Mouse (Mus musculus) liver, embryonic 12.5 days (tissue): ENCODE measurements around the gene Tspan5. TPM values are rescaled to one million over a fixed set of nuclear protein-coding genes. Genes with fewer than 3 reads are reported as not detected.

ENCODE experiments used
- ATAC-seq: fragments of 200-750 bp; cut with Nextera tagmentation; 2 replicates; pipeline ENCODE4 v1.8.0; 2017; ENCODE audit warnings: moderate number of reproducible peaks, mild to moderate bottlenecking, moderate library complexity
- H3K27ac ChIP-seq: fragments of 300-500 bp; sonication (generic); 2 replicates; pipeline ENCODE4 v1.5.1; 2016; ENCODE audit warnings: mild to moderate bottlenecking
- H3K27me3 ChIP-seq: fragments of 300-500 bp; sonication (generic); replicated peaks from 2 replicates; pipeline ENCODE4 v1.6.1; 2016; ENCODE audit warnings: mild to moderate bottlenecking, moderate library complexity
- H3K36me3 ChIP-seq: fragments of 300-500 bp; sonication (generic); 2 replicates; pipeline ENCODE4 v1.6.1; 2016; ENCODE audit warnings: mild to moderate bottlenecking, moderate library complexity
- H3K4me1 ChIP-seq: fragments of 300-500 bp; sonication (generic); 2 replicates; pipeline ENCODE4 v1.6.1; 2016
- H3K4me2 ChIP-seq: fragments of 300-500 bp; sonication (generic); 2 replicates; pipeline ENCODE4 v1.6.1; 2016; ENCODE audit warnings: mild to moderate bottlenecking, moderate library complexity
- H3K4me3 ChIP-seq: fragments of 300-500 bp; sonication (generic); 2 replicates; pipeline ENCODE4 v1.5.1; 2016; ENCODE audit warnings: mild to moderate bottlenecking, moderate library complexity
- H3K9ac ChIP-seq: fragments of 300-500 bp; sonication (generic); 2 replicates; pipeline ENCODE4 v1.6.1; 2016; ENCODE audit warnings: mild to moderate bottlenecking, moderate library complexity
- H3K9me3 ChIP-seq: fragments of 300-500 bp; sonication (generic); replicated peaks from 2 replicates; pipeline ENCODE4 v1.6.1; 2016; ENCODE audit warnings: mild to moderate bottlenecking, moderate library complexity
- WGBS: fragments of 180-500 bp; shearing (Covaris S2); methylation state at CpG from one replicate; pipeline ENCODE4 v1.1.7; 2016; ENCODE audit not compliant: insufficient replicate concordance; 5-methylcytosine and 5-hydroxymethylcytosine counted together
- polyA plus RNA-seq: library from polyadenylated mRNA; unstranded; fragments of >200 nt; fragmentation: Nextera tagmentation; extraction: Ambion mirVana; gene quantifications from 2 replicates; pipeline ENCODE4 v1.2.1, GENCODE M21; 2016

The Tspan5 gene
- polyA plus RNA-seq, 1 experiment from 2014 or later, result 7.1 TPM

DNA sequence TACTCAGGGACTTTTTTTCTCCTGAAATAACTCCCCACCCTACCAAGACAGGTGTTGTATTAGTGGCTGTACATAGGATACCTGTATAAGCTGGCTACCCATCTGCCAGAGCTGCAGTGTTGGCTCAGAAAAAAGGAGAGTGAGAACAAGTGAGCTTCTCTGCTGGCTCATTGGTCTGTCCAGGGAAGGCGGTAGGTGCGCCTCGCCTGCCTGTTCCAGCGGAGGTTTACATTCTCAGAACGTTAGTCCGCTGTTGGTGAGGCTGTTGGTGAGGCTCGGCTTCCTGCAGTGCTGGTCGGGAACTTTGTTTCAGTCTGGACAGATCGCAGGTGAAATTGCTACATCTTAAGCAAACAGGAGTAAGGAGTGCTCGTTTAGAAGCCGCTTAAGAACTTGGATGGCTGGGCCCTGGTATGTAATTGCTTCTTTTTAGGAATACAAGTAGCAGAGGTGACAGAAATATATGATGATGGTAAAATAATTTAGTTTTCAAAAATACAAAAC is 118.3 kb downstream of the Tspan5 start:
- no peaks in the 10 kb centered on the region for H3K4me1 ChIP-seq
- ATAC-seq, result no peak
- H3K27me3 ChIP-seq, result no peaks in the 10 kb centered on the region
- no peak overlapping the region for H3K27ac ChIP-seq
- H3K36me3 ChIP-seq, result no peaks in the 10 kb centered on the region
- H3K4me2 ChIP-seq, result no peak overlapping the region
- H3K9ac ChIP-seq, result no peak overlapping the region
- no peaks in the 10 kb centered on the region for H3K9me3 ChIP-seq
- no peak overlapping the region for H3K4me3 ChIP-seq
- WGBS, result 71% methylated on average over 11 of the region's 11 CpGs

DNA sequence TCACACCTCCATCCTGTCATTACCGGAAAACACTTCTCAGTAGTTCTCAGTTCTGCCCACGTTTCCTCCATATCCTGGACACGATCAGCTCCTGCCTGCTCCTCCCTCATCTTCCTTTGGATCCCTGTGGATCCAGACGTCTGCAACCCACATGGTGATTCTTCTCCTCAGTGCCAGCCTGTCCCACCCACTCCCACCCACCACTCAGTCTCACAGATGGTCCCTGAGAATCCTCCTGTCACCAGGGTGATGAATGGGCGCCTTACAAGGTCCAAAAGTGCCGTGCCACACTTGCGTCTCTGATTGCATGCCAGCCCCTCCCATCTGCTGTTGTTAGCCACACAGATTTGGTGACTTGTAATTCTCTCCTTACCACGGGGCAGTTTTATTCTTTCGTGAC is 119.0 kb downstream of the Tspan5 start:
- H3K36me3 ChIP-seq, result no peaks in the 10 kb centered on the region
- 72% methylated on average over 9 of the region's 9 CpGs for WGBS
- no peak overlapping the region for H3K4me3 ChIP-seq
- no peaks in the 10 kb centered on the region for H3K9me3 ChIP-seq
- no peak overlapping the region for H3K27ac ChIP-seq
- no peaks in the 10 kb centered on the region for H3K4me1 ChIP-seq
- no peak for ATAC-seq
- no peak overlapping the region for H3K9ac ChIP-seq
- no peaks in the 10 kb centered on the region for H3K27me3 ChIP-seq
- H3K4me2 ChIP-seq, result no peak overlapping the region

DNA sequence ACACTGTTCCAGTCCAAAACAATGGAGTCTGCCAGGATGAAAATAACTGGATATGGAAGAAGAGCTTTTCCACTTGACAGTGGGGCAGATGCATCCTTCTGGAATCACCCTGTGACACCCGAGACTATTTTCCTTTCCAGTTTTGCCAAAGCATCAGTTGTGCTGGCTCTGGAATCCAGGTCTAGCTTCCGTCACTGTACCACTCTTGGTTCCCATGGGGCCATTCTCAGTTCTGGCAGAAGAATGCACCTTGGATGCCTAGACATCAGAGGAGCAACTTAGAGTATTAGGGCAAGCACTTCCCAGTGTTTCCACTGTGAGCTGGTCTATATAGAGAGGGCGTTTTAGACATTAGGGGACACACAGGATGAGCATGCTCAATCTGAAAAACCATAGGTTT is 119.6 kb downstream of the Tspan5 start:
- WGBS, result 73% methylated on average over 3 of the region's 3 CpGs

DNA sequence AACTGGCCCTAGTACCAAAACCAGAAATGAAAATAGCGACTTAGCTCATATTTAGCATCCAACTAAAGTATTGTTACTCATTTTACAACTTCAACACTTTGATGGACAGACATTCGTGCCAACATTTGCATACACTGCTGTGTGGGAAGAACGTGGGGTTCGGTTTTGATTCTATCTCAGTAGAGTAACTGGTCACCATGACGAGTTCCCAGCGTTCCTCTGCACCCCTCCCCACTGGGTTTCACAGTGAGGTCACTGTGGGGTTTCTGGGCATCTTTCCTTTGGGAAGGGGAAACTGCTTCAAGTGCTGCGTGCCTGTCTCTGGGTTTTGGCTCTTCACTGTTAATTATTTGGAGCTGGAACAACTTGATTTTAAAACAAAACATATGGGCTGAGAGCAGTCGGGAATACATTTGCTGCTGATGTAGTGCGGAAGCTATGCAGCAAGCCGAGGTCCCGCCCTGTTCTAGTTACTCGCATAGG is 122.2 kb downstream of the Tspan5 start:
- Histone ChIP-seq H3K4me2 (no peak overlapping the region), H3K36me3 (no peaks in the 10 kb centered on the region), H3K27ac (no peak overlapping the region), H3K4me3 (no peak overlapping the region), H3K9ac (no peak overlapping the region), H3K9me3 (no peaks in the 10 kb centered on the region), H3K4me1 (no peaks in the 10 kb centered on the region), H3K27me3 (no peaks in the 10 kb centered on the region)
- WGBS, result 78% methylated on average over 12 of the region's 12 CpGs
- no peak for ATAC-seq

More for the DNA sequence above, 119.6 kb downstream of the Tspan5 start:
- Histone ChIP-seq H3K36me3 (no peaks in the 10 kb centered on the region), H3K27me3 (no peaks in the 10 kb centered on the region), H3K9me3 (no peaks in the 10 kb centered on the region), H3K27ac (no peak overlapping the region), H3K9ac (no peak overlapping the region), H3K4me1 (no peaks in the 10 kb centered on the region), H3K4me2 (no peak overlapping the region), H3K4me3 (no peak overlapping the region)
- no peak for ATAC-seq

DNA sequence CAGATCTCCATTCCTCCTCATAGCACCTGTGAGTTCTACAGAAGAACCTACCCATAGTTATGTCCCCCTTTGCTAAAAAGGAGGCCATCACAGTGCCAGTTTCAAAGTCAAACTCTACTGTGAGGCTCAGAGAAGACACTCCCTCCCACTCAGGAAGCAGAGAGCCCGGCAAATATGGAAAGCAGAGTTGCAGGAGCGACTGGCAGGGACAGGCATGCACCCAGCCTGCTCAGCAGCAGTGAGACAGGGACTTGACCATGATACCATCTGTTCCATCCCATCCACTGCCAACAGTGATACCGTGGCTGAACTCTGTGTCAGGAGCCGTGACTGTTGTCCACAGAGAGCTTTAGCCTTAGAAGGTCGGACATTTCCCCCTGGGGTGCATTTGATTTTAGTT is 123.3 kb downstream of the Tspan5 start:
- Histone ChIP-seq H3K4me2 (no peak overlapping the region), H3K4me1 (no peaks in the 10 kb centered on the region), H3K36me3 (no peaks in the 10 kb centered on the region), H3K9ac (no peak overlapping the region), H3K27me3 (no peaks in the 10 kb centered on the region), H3K9me3 (no peaks in the 10 kb centered on the region), H3K27ac (no peak overlapping the region), H3K4me3 (no peak overlapping the region)
- WGBS, result 71% methylated on average over 5 of the region's 5 CpGs
- no peak for ATAC-seq

DNA sequence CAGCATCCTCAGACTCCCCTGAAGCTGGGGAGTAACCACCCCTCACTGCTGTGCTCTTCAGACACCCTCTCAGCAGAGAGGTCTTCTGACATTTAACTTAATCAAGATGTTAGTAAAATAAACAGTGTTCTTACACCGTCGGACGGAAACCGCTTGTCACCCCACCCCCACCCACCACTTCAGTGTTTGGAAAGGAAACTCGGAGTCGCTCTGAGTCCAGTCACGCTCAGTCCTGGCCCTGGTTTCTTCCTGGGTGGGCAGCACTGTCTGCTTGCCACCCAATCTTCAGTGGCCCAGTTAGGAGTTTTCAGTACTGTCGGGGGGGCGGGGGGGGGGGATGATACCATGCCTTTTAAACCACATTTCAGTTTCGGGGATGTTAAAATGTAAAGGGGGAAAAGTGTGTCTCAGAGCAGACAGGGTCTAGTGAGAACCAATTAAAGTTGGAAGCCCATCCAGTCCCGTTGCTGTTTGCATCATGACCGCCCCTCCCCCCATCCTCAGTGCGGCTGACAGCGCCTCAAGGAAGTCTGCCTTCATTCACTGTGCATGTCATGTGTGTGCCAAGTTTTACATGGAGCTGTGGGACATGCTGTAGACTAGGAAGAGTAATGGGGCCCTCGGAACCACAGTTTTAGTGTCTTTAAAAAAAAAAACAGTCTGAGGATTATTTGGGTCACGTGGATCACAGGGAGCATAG is 125.3 kb downstream of the Tspan5 start:
- Histone ChIP-seq H3K27ac (no peak overlapping the region), H3K4me3 (no peak overlapping the region), H3K9me3 (no peaks in the 10 kb centered on the region), H3K9ac (no peak overlapping the region), H3K4me1 (no peaks in the 10 kb centered on the region), H3K27me3 (no peaks in the 10 kb centered on the region), H3K36me3 (no peaks in the 10 kb centered on the region), H3K4me2 (no peak overlapping the region)
- no peak for ATAC-seq
- WGBS, result 77% methylated on average over 16 of the region's 16 CpGs

DNA sequence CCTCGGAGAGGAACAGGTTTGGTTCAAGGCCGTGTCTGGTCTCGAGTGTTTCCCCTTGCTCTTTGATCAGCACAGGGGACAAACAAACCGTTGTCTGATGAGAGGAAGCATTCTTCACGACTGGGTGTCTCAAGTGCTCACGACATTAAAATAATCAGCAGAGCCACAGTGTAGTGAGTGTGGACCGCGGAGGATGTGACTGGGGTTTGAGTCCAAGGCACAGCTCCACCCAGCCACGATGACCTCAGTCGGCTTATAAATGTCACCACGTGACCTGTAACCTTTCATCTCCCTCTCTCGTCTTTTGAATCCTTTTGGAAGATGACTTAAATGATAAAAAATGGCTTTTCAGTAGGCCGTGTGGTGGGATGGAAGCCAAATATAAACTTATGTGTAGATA is 126.4 kb downstream of the Tspan5 start:
- Histone ChIP-seq H3K4me2 (no peak overlapping the region), H3K9me3 (no peaks in the 10 kb centered on the region), H3K9ac (no peak overlapping the region), H3K4me3 (no peak overlapping the region), H3K36me3 (no peaks in the 10 kb centered on the region), H3K27me3 (no peaks in the 10 kb centered on the region), H3K4me1 (no peaks in the 10 kb centered on the region), H3K27ac (no peak overlapping the region)
- 75% methylated on average over 13 of the region's 13 CpGs for WGBS
- ATAC-seq, result no peak

DNA sequence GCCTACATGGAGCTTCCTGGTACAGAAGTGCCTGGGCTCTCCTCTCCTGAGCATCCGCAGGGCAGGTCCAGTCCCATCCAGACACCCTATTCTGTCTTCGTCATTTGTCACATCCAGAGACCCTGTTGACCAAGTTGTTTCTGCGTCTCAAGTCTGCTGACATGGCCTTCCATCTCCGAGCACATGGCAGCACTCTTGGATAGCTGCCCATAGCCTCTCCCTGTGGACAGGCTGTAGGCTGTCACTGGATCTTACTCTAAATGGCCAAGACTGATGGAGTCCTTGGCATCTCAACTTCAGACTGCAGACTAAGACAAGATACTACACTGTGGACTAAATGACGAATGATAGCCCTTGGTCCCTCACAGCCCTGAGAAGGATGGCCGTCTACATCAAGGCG is 133.3 kb downstream of the Tspan5 start:
- no peak for ATAC-seq
- Histone ChIP-seq H3K9ac (no peak overlapping the region), H3K27me3 (no peaks in the 10 kb centered on the region), H3K9me3 (no peaks in the 10 kb centered on the region), H3K4me3 (no peak overlapping the region), H3K4me2 (no peak overlapping the region), H3K36me3 (no peaks in the 10 kb centered on the region), H3K27ac (no peak overlapping the region), H3K4me1 (no peaks in the 10 kb centered on the region)
- 73% methylated on average over 7 of the region's 7 CpGs for WGBS

DNA sequence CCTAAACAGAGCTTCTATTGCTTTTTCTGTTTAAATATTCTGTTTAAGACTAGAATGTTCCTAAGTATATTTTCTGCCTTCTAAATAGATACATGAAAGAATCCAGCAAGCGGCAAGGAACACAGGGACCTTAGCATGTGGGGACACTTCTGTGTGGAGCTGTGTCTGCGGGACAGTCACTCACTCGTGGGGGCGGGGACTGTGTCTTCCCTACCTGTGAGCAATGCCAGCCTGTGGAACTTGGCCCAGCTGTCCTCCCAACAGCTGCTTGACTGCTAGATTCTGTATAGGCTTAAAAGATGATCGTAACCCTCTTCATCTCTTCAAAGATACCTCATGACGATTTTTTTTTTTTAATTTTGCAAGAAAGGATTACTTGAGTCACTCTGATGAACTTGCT is 133.9 kb downstream of the Tspan5 start:
- no peaks in the 10 kb centered on the region for H3K9me3 ChIP-seq
- H3K27ac ChIP-seq, result no peak overlapping the region
- no peak overlapping the region for H3K9ac ChIP-seq
- no peaks in the 10 kb centered on the region for H3K36me3 ChIP-seq
- WGBS, result 81% methylated on average over 6 of the region's 6 CpGs
- no peaks in the 10 kb centered on the region for H3K27me3 ChIP-seq
- H3K4me3 ChIP-seq, result no peak overlapping the region
- no peak overlapping the region for H3K4me2 ChIP-seq
- no peak for ATAC-seq
- H3K4me1 ChIP-seq, result no peaks in the 10 kb centered on the region

DNA sequence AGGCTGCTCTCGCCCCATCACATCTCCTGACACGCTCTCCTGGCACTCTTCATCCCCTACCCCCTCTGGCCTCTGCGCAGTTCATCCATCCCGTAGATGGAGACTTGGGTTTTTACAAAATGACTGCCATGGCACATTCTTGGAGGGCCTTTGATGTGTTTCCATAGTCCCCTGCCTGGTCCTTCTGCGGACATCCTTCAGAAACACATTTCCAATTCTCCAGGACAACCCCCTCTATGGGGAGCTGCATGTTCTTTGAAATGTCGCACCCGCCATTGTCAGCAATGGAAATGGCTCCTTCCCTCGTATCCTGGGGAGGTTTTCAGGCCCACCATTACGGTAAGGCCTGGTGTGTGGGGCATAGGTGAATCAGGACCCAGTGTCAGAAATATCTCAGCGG is 134.4 kb downstream of the Tspan5 start:
- no peak overlapping the region for H3K27ac ChIP-seq
- no peak overlapping the region for H3K4me3 ChIP-seq
- no peaks in the 10 kb centered on the region for H3K9me3 ChIP-seq
- no peak overlapping the region for H3K9ac ChIP-seq
- ATAC-seq, result no peak
- H3K27me3 ChIP-seq, result no peaks in the 10 kb centered on the region
- H3K4me2 ChIP-seq, result no peak overlapping the region
- no peaks in the 10 kb centered on the region for H3K36me3 ChIP-seq
- peaks cover 3% of the 10 kb centered on the region; the same call in 1 of the 2 replicates for H3K4me1 ChIP-seq
- 84% methylated on average over 10 of the region's 10 CpGs for WGBS

DNA sequence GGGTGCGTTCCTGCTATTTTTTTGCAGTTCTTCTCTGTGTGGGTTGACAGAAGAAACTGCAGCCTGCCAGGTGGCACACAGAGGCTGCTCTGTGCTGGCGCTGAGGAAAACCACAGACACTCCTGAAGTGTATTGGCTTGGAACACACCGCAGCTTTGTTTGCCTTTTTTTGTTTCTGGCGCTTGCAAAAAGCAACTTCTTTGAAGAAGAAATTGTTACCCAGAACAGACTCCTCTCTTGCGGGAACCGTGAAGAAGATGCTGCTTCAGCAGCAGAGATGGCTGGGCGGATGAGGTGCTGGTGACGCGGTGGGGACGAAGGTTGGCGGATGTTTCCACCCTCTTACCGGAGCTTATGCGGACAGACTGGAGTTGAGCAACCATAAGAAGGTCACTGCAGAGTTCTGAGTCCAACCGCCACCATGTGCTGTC is 135.0 kb downstream of the Tspan5 start:
- H3K4me3 ChIP-seq, result no peak overlapping the region
- no peak overlapping the region for H3K27ac ChIP-seq
- no peaks in the 10 kb centered on the region for H3K27me3 ChIP-seq
- H3K4me1 ChIP-seq, result peaks cover 7% of the 10 kb centered on the region; the same call in 1 of the 2 replicates
- H3K9me3 ChIP-seq, result no peaks in the 10 kb centered on the region
- H3K4me2 ChIP-seq, result no peak overlapping the region
- no peaks in the 10 kb centered on the region for H3K36me3 ChIP-seq
- no peak overlapping the region for H3K9ac ChIP-seq
- WGBS, result 81% methylated on average over 14 of the region's 14 CpGs
- no peak for ATAC-seq

DNA sequence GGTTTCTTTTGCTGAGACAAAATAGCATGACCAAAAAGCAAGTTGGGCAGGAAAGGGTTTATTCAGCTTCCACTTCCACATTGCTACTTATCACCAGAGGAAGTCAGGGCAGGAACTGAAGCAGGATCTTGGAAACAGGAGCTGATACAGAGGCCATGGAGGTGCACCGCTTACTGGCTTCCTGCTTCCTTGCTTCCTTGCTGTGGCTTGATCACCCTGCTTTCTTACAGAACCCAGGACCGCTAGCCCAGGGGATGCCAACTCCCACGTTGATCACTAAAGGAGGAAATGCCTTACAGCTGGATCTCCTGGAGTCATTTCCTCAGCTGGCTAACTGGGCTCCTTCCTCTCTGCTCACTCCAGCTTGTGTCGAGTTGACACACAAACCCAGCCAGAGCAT is 135.7 kb downstream of the Tspan5 start:
- Histone ChIP-seq H3K36me3 (no peaks in the 10 kb centered on the region), H3K4me1 (peaks cover 10% of the 10 kb centered on the region; the same call in 1 of the 2 replicates), H3K27me3 (no peaks in the 10 kb centered on the region), H3K4me3 (no peak overlapping the region), H3K4me2 (no peak overlapping the region), H3K9ac (no peak overlapping the region), H3K27ac (no peak overlapping the region), H3K9me3 (no peaks in the 10 kb centered on the region)
- no peak for ATAC-seq
- 43% methylated on average over 4 of the region's 4 CpGs for WGBS
